Mouse (Mus musculus) hindbrain, embryonic 14.5 days (tissue): Measurements from ENCODE around the gene Cep41. TPM values are rescaled to one million over a fixed set of nuclear protein-coding genes. Genes with fewer than 3 reads are reported as not detected.

Experiments
- ATAC-seq: fragments of 200-750 bp; cut with Nextera tagmentation; 2 replicates; pipeline ENCODE4 v1.8.0; 2017; ENCODE audit warnings: moderate number of reproducible peaks, mild to moderate bottlenecking, moderate TSS enrichment, moderate library complexity; ENCODE audit not compliant: low FRiP score
- DNase-seq: peaks from one replicate; pipeline ENCODE4 v3.0.0-alpha.2; 2015; ENCODE audit warnings: low spot score
- H3K27ac ChIP-seq: fragments of 300-500 bp; sonication (generic); 2 replicates; pipeline ENCODE4 v1.5.1; 2014; ENCODE audit warnings: mild to moderate bottlenecking, moderate library complexity
- H3K27me3 ChIP-seq: fragments of 300-500 bp; sonication (generic); 2 replicates; pipeline ENCODE4 v1.6.1; 2014; ENCODE audit warnings: mild to moderate bottlenecking, low read length, mixed read lengths; ENCODE audit not compliant: control insufficient read depth, insufficient read depth
- H3K36me3 ChIP-seq: fragments of 300-500 bp; sonication (generic); replicated peaks from 2 replicates; pipeline ENCODE4 v1.6.1; 2014; ENCODE audit not compliant: control insufficient read depth, insufficient read depth
- H3K4me1 ChIP-seq: fragments of 300-500 bp; sonication (generic); replicated peaks from 2 replicates; pipeline ENCODE4 v1.6.1; 2014; ENCODE audit warnings: antibody characterized with exemption, low read length, mixed read lengths; ENCODE audit not compliant: control insufficient read depth, insufficient read depth
- H3K4me2 ChIP-seq: fragments of 300-500 bp; sonication (generic); replicated peaks from 2 replicates; pipeline ENCODE4 v1.6.1; 2014; ENCODE audit warnings: mild to moderate bottlenecking, moderate library complexity
- H3K4me3 ChIP-seq: fragments of 300-500 bp; sonication (generic); replicated peaks from 2 replicates; pipeline ENCODE4 v1.5.1; 2014; ENCODE audit warnings: mild to moderate bottlenecking, low read length
- H3K9ac ChIP-seq: fragments of 300-500 bp; sonication (generic); 2 replicates; pipeline ENCODE4 v1.6.1; 2014
- H3K9me3 ChIP-seq: fragments of 300-500 bp; sonication (generic); 2 replicates; pipeline ENCODE4 v1.6.1; 2016; ENCODE audit warnings: low read length; ENCODE audit not compliant: control insufficient read depth
- WGBS: fragments of 180-500 bp; shearing (Covaris S2); extraction: QIAGEN DNeasy Blood & Tissue Kit; methylation state at CpG from one replicate; pipeline ENCODE4 v1.1.7; 2014; 5-methylcytosine and 5-hydroxymethylcytosine counted together
- microRNA counts: library from miRNA; unstranded; fragments of <30 nt; microRNA quantifications from one replicate; lab custom pipeline; 2016
- microRNA-seq: library from miRNA; unstranded; fragments of <30 nt; microRNA quantifications from one replicate; pipeline ENCODE4, GENCODE M21; 2016
- polyA plus RNA-seq: library from polyadenylated mRNA; unstranded; fragments of >200 nt; fragmentation: Nextera tagmentation; extraction: Ambion mirVana; gene quantifications from 2 replicates; pipeline ENCODE4 v1.2.1, GENCODE M21; 2014

Gene Cep41
- polyA plus RNA-seq, 1 experiment from 2014 or later, result 12.2 TPM

GRCm38 (mm10) chr6:30614251-30614650, 79.3 kb downstream of the Cep41 start:
- 55% methylated on average over 6 of the region's 6 CpGs for WGBS
- Histone ChIP-seq H3K4me1 (peaks cover 38% of the 10 kb centered on the region), H3K9ac (no peak overlapping the region), H3K27ac (no peak overlapping the region), H3K27me3 (0 out of 2 replicates have a peak, but pooled peaks cover 4% of the 10 kb centered on the region), H3K36me3 (no peaks in the 10 kb centered on the region), H3K9me3 (no peaks in the 10 kb centered on the region), H3K4me2 (no peak overlapping the region), H3K4me3 (no peak overlapping the region)
- DNase-seq, result no peak
- ATAC-seq, result no peak

GRCm38 (mm10) chr6:30611212-30611611, 82.3 kb downstream of the Cep41 start:
- 21% methylated on average over 5 of the region's 5 CpGs for WGBS
- Histone ChIP-seq H3K27me3 (0 out of 2 replicates have a peak, but pooled peaks cover 4% of the 10 kb centered on the region), H3K4me3 (no peak overlapping the region), H3K4me1 (peaks cover 10% of the 10 kb centered on the region), H3K36me3 (no peaks in the 10 kb centered on the region), H3K9ac (no peak overlapping the region), H3K27ac (no peak overlapping the region), H3K4me2 (no peak overlapping the region), H3K9me3 (no peaks in the 10 kb centered on the region)
- ATAC-seq, result no peak
- DNase-seq, result no peak

GRCm38 (mm10) chr6:30610710-30611109, 82.8 kb downstream of the Cep41 start, which contains the start of gene Cpa5:
TSS of gene Cpa5 (plus strand) at chr6:30611010.
- Histone ChIP-seq H3K4me2 (no peak within 1 kb of the TSS), H3K4me3 (no peak within 1 kb of the TSS), H3K36me3 (no peaks in the 10 kb centered on the region), H3K27me3 (0 out of 2 replicates have a peak, but pooled peaks cover 4% of the 10 kb centered on the region), H3K4me1 (peaks cover 5% of the 10 kb centered on the region; the same call in 1 of the 2 replicates), H3K9me3 (no peaks in the 10 kb centered on the region), H3K9ac (no peak within 1 kb of the TSS), H3K27ac (no peak within 1 kb of the TSS)
- ATAC-seq (no peak), DNase-seq (no peak)
- 85% methylated on average over 7 of the region's 7 CpGs for WGBS

GRCm38 (mm10) chr6:30605672-30606071, 87.9 kb downstream of the Cep41 start:
- WGBS, result 89% methylated on average over 5 of the region's 5 CpGs

GRCm38 (mm10) chr6:30605111-30605510, 88.4 kb downstream of the Cep41 start:
- Histone ChIP-seq H3K27me3 (no peaks in the 10 kb centered on the region), H3K4me2 (no peak overlapping the region), H3K9ac (no peak overlapping the region), H3K27ac (no peak overlapping the region), H3K4me3 (no peak overlapping the region), H3K9me3 (no peaks in the 10 kb centered on the region), H3K4me1 (no peaks in the 10 kb centered on the region), H3K36me3 (no peaks in the 10 kb centered on the region)
- ATAC-seq (no peak), DNase-seq (no peak)
- WGBS, result 90% methylated on average over 4 of the region's 4 CpGs

More at GRCm38 (mm10) chr6:30605672-30606071, 87.9 kb downstream of the Cep41 start:
- Histone ChIP-seq H3K36me3 (no peaks in the 10 kb centered on the region), H3K9ac (no peak overlapping the region), H3K9me3 (no peaks in the 10 kb centered on the region), H3K27ac (no peak overlapping the region), H3K27me3 (no peaks in the 10 kb centered on the region), H3K4me3 (no peak overlapping the region), H3K4me2 (no peak overlapping the region), H3K4me1 (no peaks in the 10 kb centered on the region)
- no peak for DNase-seq
- ATAC-seq, result no peak

- H3K27ac ChIP-seq, result no peak overlapping the region
- no peak for ATAC-seq
- 69% methylated on average over 7 of the region's 7 CpGs for WGBS
Observed at GRCm38 (mm10) chr6:30604342-30604867, 89.1 kb downstream of the Cep41 start.

More at GRCm38 (mm10) chr6:30604342-30604867, 89.1 kb downstream of the Cep41 start:
- Histone ChIP-seq H3K27me3 (no peaks in the 10 kb centered on the region), H3K36me3 (no peaks in the 10 kb centered on the region), H3K4me3 (no peak overlapping the region), H3K4me1 (no peaks in the 10 kb centered on the region), H3K9me3 (no peaks in the 10 kb centered on the region), H3K4me2 (no peak overlapping the region), H3K9ac (no peak overlapping the region)
- DNase-seq, result no peak

MicroRNAs within 50 kb of the gene (microRNA counts, 519-probe panel; counts per million panel counts)
- microRNA mmu-miR-335-3p (lab: Ali Mortazavi, UCI) (4,351 counts per million, percentile 38 among the panel's probes with 10 or more counts), microRNA mmu-miR-335-5p (lab: Ali Mortazavi, UCI) (6,437 counts per million, percentile 86 among the panel's probes with 10 or more counts)

Small RNA genes lying within 50 kb of the gene (microRNA-seq; reads per million reads assigned to microRNA genes)
- 28,893 reads per million, percentile 98 among the genes with 10 or more reads in this experiment for gene Mir335

Other genes starting within 250 kb of the Cep41 start
- gene Tmem209, start 184.0 kb downstream of the Cep41 start, polyA plus RNA-seq, result 32.9 and 33.2 TPM in 2 replicates
- gene Ssmem1, start 183.9 kb downstream of the Cep41 start, polyA plus RNA-seq, result 0.19 TPM in 1 of 2 replicates, not detected in the other
- 7.1 and 8.4 TPM in 2 replicates for gene Cpa2, start 152.2 kb downstream of the Cep41 start, polyA plus RNA-seq
- gene Cpa4, start 125.4 kb downstream of the Cep41 start, polyA plus RNA-seq, result 1.2 TPM in 2 replicates
- gene Cpa5, start 82.7 kb downstream of the Cep41 start, polyA plus RNA-seq, result 0.16 and 0.17 TPM in 2 replicates
- gene Cpa1, start 54.5 kb downstream of the Cep41 start, polyA plus RNA-seq, result 0.78 and 0.96 TPM in 2 replicates
- gene Mest, start 29.8 kb upstream of the Cep41 start, polyA plus RNA-seq, result 346 and 418 TPM in 2 replicates
- gene Copg2, start 203.0 kb upstream of the Cep41 start, polyA plus RNA-seq, result 32.6 and 37.9 TPM in 2 replicates
- gene Tsga13, start 221.8 kb upstream of the Cep41 start, polyA plus RNA-seq, result 0.46 and 0.61 TPM in 2 replicates